Mouse (Mus musculus) WW6 (cell line): Measurements from ENCODE around the gene Matn4.
"Not testable (repeated sequence)": the region's sequence is repeated elsewhere in the genome, so short reads cannot be mapped to it uniquely, and the experiment has no call there.

Experiments
- DNase-seq: peaks from one replicate; pipeline ENCODE4 v3.0.0-alpha.2; 2013; ENCODE audit warnings: low read depth, low spot score

Gene Matn4

GRCm38 (mm10) chr2:164372408-164373053, 32.4 kb downstream of the Matn4 start:
- DNase-seq: no peak

- no peak for DNase-seq
Measured at GRCm38 (mm10) chr2:164371371-164371770, 33.6 kb downstream of the Matn4 start.

GRCm38 (mm10) chr2:164368620-164369105, 36.3 kb downstream of the Matn4 start:
- no peak for DNase-seq

GRCm38 (mm10) chr2:164366947-164367346, 38.0 kb downstream of the Matn4 start:
- DNase-seq: no peak

GRCm38 (mm10) chr2:164360974-164361657, 43.8 kb downstream of the Matn4 start:
- no peak for DNase-seq

GRCm38 (mm10) chr2:164359668-164360067, 45.3 kb downstream of the Matn4 start:
- DNase-seq: no peak

GRCm38 (mm10) chr2:164359031-164359430, 45.9 kb downstream of the Matn4 start:
- no peak for DNase-seq

- DNase-seq: no peak
Measured at GRCm38 (mm10) chr2:164358373-164358772, 46.6 kb downstream of the Matn4 start.

GRCm38 (mm10) chr2:164356177-164356967, 48.6 kb downstream of the Matn4 start:
- no peak for DNase-seq

- DNase-seq: no peak
Measured at GRCm38 (mm10) chr2:164353356-164353755, 51.6 kb downstream of the Matn4 start.

- no peak for DNase-seq
Measured at GRCm38 (mm10) chr2:164352697-164353096, 52.3 kb downstream of the Matn4 start.

- no peak for DNase-seq
Measured at GRCm38 (mm10) chr2:164348980-164349379, 56.0 kb downstream of the Matn4 start.

GRCm38 (mm10) chr2:164347697-164348096, 57.3 kb downstream of the Matn4 start:
- DNase-seq: not testable (repeated sequence)

GRCm38 (mm10) chr2:164343732-164344131, 61.2 kb downstream of the Matn4 start:
- not testable (repeated sequence) for DNase-seq
